18 mouse cellular contexts compared by ENCODE assay signal in genomic region chr5:100335581-100336080, GRCm38 (mm10).
DNase-seq lines count a peak whose midpoint lies in the region; ATAC-seq lines count a peak whose summit lies in the region.
"Had no signal": no experiment of that assay in that cellular context is flagged by ENCODE, and none has a peak within 500 bp of the region (broad histone marks: within the 10 kb centered on the region; RNA-seq: fewer than 3 reads in every experiment).

No protein-coding gene starts in this region.

- ATAC-seq in frontal cortex, adult (ENCODE audit: low TSS enrichment) = no peak
- ATAC-seq: forebrain, embryonic 15.5 days had no signal

- peak; percentile 54 to 85 for DNase-seq in layer of hippocampus, adult 18-20 months (ENCODE audit: low spot score in 2 of 2)
- no peak for DNase-seq in layer of hippocampus, postnatal 25 days (ENCODE audit: extremely low spot score in 1 of 2, low spot score in 1 of 2)
- DNase-seq in right cerebral cortex, adult 2 months (ENCODE audit: low spot score in 2 of 2) = peak; percentile 31 to 33
- no peak for DNase-seq in right cerebral cortex, adult 18-20 months
- DNase-seq in layer of hippocampus, adult 9-11 months = peak; percentile 62
- DNase-seq: adrenal gland, adult 2 months; adrenal gland, postnatal 14 days; B cell, adult 2 months; cerebellum, adult 11-12 months; cerebellum, adult 8-10 months; cerebellum, postnatal 10 days; cerebellum, postnatal 36 days; embryo, embryonic 11 days; gastrocnemius, adult 2 months; gastrocnemius, postnatal 14 days; heart, adult 11 months had no signal

Comparison
In these comparisons a context has a peak if more than half of its experiments do, and no peak if none do; other contexts are left out.
1. DNase-seq: peak in layer of hippocampus, adult 18-20 months (2 of 2), right cerebral cortex, adult 2 months (2 of 2) and layer of hippocampus, adult 9-11 months (single experiment); none in layer of hippocampus, postnatal 25 days (0 of 2) and right cerebral cortex, adult 18-20 months (single experiment).